Mouse (Mus musculus) lung, postnatal 0 days (tissue): Measurements from ENCODE around the gene Strap.

Experiments used
- CTCF ChIP-seq: IDR thresholded peaks from 2 replicates; pipeline ENCODE4 v1.5.1; 2016; ENCODE audit warnings: antibody characterized with exemption, mild to moderate bottlenecking
- EP300 ChIP-seq: IDR thresholded peaks from 2 replicates; pipeline ENCODE4 v1.6.1; 2016; ENCODE audit warnings: antibody characterized with exemption, mild to moderate bottlenecking, control low read depth

- no peak for TF ChIP-seq CTCF
- peak; percentile 64 for TF ChIP-seq EP300
These were observed 32.0 kb upstream of the Strap start for GRCm38 (mm10) chr6:137702918-137703317.
